Mouse (Mus musculus): ENCODE measurements around the gene Ipo13. TPM values are rescaled to one million over a fixed set of nuclear protein-coding genes. Genes with fewer than 3 reads are reported as not detected.

The Ipo13 gene
- polyA plus RNA-seq, 1 experiment from 2014 or later: 17.4 TPM

DNA sequence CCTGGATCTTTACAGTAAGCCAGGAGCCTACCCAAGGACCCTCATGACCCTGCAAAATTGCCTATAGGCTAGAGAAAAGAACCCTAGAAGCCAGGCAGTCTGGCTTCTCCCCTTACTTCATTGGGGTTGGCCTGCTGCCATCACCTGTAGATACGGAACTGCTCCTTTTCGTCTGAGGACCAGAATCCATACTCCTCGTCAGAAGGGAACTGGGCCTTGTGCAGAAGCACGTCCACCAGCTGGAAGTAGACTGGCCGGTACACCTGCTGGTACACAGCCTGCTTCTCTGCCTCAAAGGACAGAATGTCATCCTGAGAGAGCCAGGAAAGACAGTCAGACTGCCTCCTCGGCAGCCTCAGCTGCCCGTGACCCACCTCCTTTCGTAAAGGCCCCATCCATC is 10.0 kb downstream of the Ipo13 start:
- no peak for ATAC-seq (ENCODE audit: low read depth)
- no peak overlapping the region for H3K9ac ChIP-seq (ENCODE audit: low read depth, low read length)
- H3K27ac ChIP-seq (ENCODE audit: low read length): no peak overlapping the region
- H3K4me2 ChIP-seq (ENCODE audit: low read depth, low read length): no peak overlapping the region
- H3K27me3 ChIP-seq (ENCODE audit: control insufficient read depth, insufficient read depth, low read depth, low read length): no peaks in the 10 kb centered on the region
- peaks cover 33% of the 10 kb centered on the region for H3K36me3 ChIP-seq (ENCODE audit: control insufficient read depth, insufficient read depth)
- WGBS (ENCODE audit: insufficient replicate concordance): 87% methylated on average over 8 of the region's 8 CpGs
- H3K4me1 ChIP-seq (ENCODE audit: control insufficient read depth, low read depth, low read length): no peaks in the 10 kb centered on the region
- no peak overlapping the region for H3K4me3 ChIP-seq (ENCODE audit: low read depth, low read length)
- no peaks in the 10 kb centered on the region for H3K9me3 ChIP-seq (replicated peaks; ENCODE audit: control insufficient read depth, low read length)

DNA sequence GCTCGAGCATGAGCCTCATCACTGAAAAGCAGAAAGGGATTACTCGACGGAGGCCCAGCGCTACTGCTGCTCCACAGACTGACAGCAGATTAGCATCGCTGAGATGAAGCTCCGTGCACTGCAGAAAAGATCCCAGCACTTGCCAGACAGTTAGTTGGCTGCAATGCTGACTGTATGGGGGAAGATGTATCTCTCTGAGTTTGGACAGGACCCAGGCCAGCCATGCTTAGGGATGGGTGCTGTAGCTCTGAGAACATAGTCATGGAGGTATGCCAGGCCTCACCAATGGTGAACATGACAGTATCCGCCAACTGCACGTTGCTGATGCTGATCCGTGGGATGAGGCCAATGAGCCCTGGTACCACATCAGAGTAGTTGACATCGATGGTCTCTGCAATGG is 10.7 kb downstream of the Ipo13 start:
- Histone ChIP-seq H3K27me3 (ENCODE audit: control insufficient read depth, insufficient read depth, low read depth, low read length) (no peaks in the 10 kb centered on the region), H3K4me2 (ENCODE audit: low read depth, low read length) (no peak overlapping the region), H3K9me3 (replicated peaks; ENCODE audit: control insufficient read depth, low read length) (no peaks in the 10 kb centered on the region), H3K4me3 (ENCODE audit: low read depth, low read length) (no peak overlapping the region), H3K27ac (ENCODE audit: low read length) (no peak overlapping the region), H3K9ac (ENCODE audit: low read depth, low read length) (no peak overlapping the region), H3K4me1 (ENCODE audit: control insufficient read depth, low read depth, low read length) (no peaks in the 10 kb centered on the region), H3K36me3 (ENCODE audit: control insufficient read depth, insufficient read depth) (peaks cover 38% of the 10 kb centered on the region)
- no peak for ATAC-seq (ENCODE audit: low read depth)
- 86% methylated on average over 10 of the region's 10 CpGs for WGBS (ENCODE audit: insufficient replicate concordance)

DNA sequence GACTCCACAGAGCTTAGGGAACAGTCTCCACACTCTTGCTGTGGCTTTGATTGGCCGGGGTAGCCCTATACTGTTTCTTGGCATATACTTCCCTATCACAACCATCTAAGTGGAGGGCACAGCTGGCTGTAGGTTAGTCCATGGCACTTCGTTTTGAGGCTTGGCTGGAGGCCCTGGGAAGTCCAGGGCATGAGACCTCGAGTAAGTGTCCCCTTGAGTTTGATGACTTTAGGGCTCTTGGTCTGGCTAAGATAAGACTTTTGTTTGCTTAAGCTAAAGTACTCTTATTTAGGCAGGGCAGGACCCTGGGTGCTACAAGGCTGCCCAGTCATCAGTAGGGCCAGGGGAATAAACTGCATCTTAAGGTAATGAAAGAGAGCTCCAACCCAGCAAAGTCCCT is 16.7 kb downstream of the Ipo13 start:
- Histone ChIP-seq H3K36me3 (ENCODE audit: control insufficient read depth, insufficient read depth) (peaks cover 28% of the 10 kb centered on the region), H3K9ac (ENCODE audit: low read depth, low read length) (no peak overlapping the region), H3K27me3 (ENCODE audit: control insufficient read depth, insufficient read depth, low read depth, low read length) (no peaks in the 10 kb centered on the region), H3K4me3 (ENCODE audit: low read depth, low read length) (no peak overlapping the region), H3K4me1 (ENCODE audit: control insufficient read depth, low read depth, low read length) (no peaks in the 10 kb centered on the region), H3K9me3 (replicated peaks; ENCODE audit: control insufficient read depth, low read length) (no peaks in the 10 kb centered on the region), H3K4me2 (ENCODE audit: low read depth, low read length) (no peak overlapping the region), H3K27ac (ENCODE audit: low read length) (no peak overlapping the region)
- WGBS (ENCODE audit: insufficient replicate concordance): 66% methylated on average over 3 of the region's 3 CpGs
- ATAC-seq (ENCODE audit: low read depth): no peak

DNA sequence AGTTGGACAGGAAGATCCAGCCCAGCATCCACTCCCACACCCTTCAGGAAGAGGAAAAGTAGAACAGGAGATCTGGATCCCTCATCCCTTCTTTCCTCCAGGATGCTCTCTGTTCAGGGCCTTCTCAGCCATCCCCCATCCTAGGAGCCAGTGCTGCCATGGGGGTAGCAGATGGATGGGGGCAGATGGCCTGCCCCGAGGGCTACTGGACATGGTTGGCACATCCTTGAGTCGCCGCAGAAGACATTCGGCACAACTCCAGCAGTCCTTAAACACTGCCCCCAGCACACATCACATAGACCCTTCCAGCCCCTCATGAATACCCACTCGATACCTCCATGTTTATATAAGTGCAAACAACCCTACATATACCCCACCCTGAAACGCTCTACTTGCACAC is 18.8 kb downstream of the Ipo13 start:
- Histone ChIP-seq H3K27me3 (ENCODE audit: control insufficient read depth, insufficient read depth, low read depth, low read length) (no peaks in the 10 kb centered on the region), H3K9me3 (replicated peaks; ENCODE audit: control insufficient read depth, low read length) (no peaks in the 10 kb centered on the region), H3K4me3 (ENCODE audit: low read depth, low read length) (no peak overlapping the region), H3K4me1 (ENCODE audit: control insufficient read depth, low read depth, low read length) (peaks cover 7% of the 10 kb centered on the region), H3K4me2 (ENCODE audit: low read depth, low read length) (no peak overlapping the region), H3K36me3 (ENCODE audit: control insufficient read depth, insufficient read depth) (peaks cover 13% of the 10 kb centered on the region), H3K9ac (ENCODE audit: low read depth, low read length) (no peak overlapping the region), H3K27ac (ENCODE audit: low read length) (no peak overlapping the region)
- no peak for ATAC-seq (ENCODE audit: low read depth)
- 82% methylated on average over 6 of the region's 6 CpGs for WGBS (ENCODE audit: insufficient replicate concordance)

DNA sequence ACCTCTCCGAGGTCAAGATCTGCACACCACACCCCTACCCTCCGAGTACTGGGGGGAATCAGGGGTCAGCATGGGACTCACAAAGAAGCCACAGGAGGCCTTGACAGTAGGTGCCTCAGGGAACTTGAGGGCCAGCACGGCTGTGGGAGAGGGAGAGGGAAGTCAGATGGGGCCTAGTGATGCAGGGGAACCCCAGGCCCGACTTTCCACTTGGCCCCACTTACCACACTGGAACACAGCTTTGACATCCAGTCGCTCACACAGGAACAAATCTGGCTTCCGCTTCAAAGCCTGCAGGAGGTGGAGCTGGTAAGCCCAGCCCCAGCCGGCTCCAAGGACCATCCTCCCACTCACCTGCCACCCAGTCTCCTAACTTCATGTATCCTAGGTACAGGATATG is 19.5 kb downstream of the Ipo13 start:
- WGBS (ENCODE audit: insufficient replicate concordance): 72% methylated on average over 7 of the region's 7 CpGs
- no peak for ATAC-seq (ENCODE audit: low read depth)
- Histone ChIP-seq H3K4me2 (ENCODE audit: low read depth, low read length) (no peak overlapping the region), H3K4me3 (ENCODE audit: low read depth, low read length) (no peak overlapping the region), H3K9ac (ENCODE audit: low read depth, low read length) (no peak overlapping the region), H3K27me3 (ENCODE audit: control insufficient read depth, insufficient read depth, low read depth, low read length) (no peaks in the 10 kb centered on the region), H3K27ac (ENCODE audit: low read length) (no peak overlapping the region), H3K9me3 (replicated peaks; ENCODE audit: control insufficient read depth, low read length) (no peaks in the 10 kb centered on the region), H3K4me1 (ENCODE audit: control insufficient read depth, low read depth, low read length) (peaks cover 10% of the 10 kb centered on the region), H3K36me3 (ENCODE audit: control insufficient read depth, insufficient read depth) (peaks cover 10% of the 10 kb centered on the region)

DNA sequence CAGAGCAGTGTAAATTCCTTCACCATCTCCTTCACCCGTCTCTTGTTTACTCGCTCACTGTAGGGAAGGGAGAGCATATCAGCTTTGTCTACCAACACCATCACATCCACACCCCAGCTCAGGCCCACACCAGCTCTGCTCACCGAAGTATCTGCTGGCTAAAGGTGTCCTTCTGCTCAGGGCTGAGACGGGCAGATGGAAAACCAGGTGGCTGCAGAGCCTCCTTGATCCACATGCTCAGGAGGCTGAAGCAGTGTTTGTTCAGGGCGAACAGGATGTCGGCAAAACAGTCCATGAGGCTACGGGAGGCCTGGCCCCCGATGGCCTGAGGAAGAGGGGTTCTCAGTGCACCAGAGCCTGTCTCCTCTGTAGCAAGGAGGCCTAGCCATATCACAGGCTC is 20.2 kb downstream of the Ipo13 start:
- ATAC-seq (ENCODE audit: low read depth): no peak
- 81% methylated on average over 8 of the region's 8 CpGs for WGBS (ENCODE audit: insufficient replicate concordance)

DNA sequence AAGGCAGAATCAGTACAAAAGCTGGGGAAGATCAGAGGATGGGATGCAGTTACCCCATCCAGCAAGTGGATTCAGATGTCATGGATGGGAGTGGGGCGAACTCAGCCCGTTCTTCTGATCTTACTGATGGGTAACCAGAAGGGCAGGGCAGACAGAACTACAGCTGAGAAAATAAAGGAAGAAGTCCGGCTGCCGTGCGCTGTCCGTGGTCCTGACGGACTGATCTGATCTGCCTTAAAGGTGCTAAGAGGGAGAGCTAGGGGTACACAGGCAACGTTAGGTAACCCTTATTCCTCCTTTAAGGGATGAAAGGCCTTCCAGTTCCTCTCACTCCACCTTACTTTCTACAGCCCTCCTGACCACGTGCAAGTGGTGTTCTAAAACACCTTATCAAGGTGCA is 21.4 kb downstream of the Ipo13 start:
- Histone ChIP-seq H3K36me3 (ENCODE audit: control insufficient read depth, insufficient read depth) (no peaks in the 10 kb centered on the region; the same call in 1 of the 2 replicates), H3K4me1 (ENCODE audit: control insufficient read depth, low read depth, low read length) (peaks cover 10% of the 10 kb centered on the region), H3K9ac (ENCODE audit: low read depth, low read length) (no peak overlapping the region), H3K4me2 (ENCODE audit: low read depth, low read length) (no peak overlapping the region), H3K4me3 (ENCODE audit: low read depth, low read length) (no peak overlapping the region), H3K27me3 (ENCODE audit: control insufficient read depth, insufficient read depth, low read depth, low read length) (no peaks in the 10 kb centered on the region), H3K27ac (ENCODE audit: low read length) (no peak overlapping the region), H3K9me3 (replicated peaks; ENCODE audit: control insufficient read depth, low read length) (no peaks in the 10 kb centered on the region)
- 18% methylated on average over 9 of the region's 9 CpGs for WGBS (ENCODE audit: insufficient replicate concordance)
- no peak for ATAC-seq (ENCODE audit: low read depth)

More for the DNA sequence above, 20.2 kb downstream of the Ipo13 start:
- H3K4me3 ChIP-seq (ENCODE audit: low read depth, low read length): no peak overlapping the region
- H3K27ac ChIP-seq (ENCODE audit: low read length): no peak overlapping the region
- H3K4me2 ChIP-seq (ENCODE audit: low read depth, low read length): no peak overlapping the region
- H3K9me3 ChIP-seq (replicated peaks; ENCODE audit: control insufficient read depth, low read length): no peaks in the 10 kb centered on the region
- H3K27me3 ChIP-seq (ENCODE audit: control insufficient read depth, insufficient read depth, low read depth, low read length): no peaks in the 10 kb centered on the region
- H3K9ac ChIP-seq (ENCODE audit: low read depth, low read length): no peak overlapping the region
- H3K4me1 ChIP-seq (ENCODE audit: control insufficient read depth, low read depth, low read length): peaks cover 10% of the 10 kb centered on the region
- peaks cover 4% of the 10 kb centered on the region for H3K36me3 ChIP-seq (ENCODE audit: control insufficient read depth, insufficient read depth)

DNA sequence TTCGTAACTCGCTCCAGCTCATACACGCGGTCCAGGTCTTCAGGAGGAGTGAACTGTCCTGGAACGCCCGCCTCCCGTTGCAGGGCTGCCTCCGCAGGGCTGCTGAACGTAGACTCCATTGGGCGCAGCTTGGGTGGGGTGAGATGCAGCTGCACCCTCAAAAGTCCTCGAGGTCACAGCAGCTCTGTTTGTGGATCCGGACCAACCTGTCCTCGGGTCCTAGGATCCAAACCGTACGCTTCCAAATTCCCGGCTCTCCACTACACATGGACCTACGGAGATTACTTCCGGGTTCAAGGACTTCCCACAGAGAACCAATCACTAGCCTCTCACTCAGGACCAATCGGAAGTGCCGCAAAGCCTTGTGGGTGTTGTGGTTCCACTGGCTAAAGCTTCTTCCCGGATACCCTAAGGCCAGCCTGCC is 23.0 kb downstream of the Ipo13 start, which contains the start of gene Dph2:
Gene Dph2 (minus strand): TSS at position 295 of the 424 bp plus-strand sequence.
- Histone ChIP-seq H3K4me2 (ENCODE audit: low read depth, low read length) (peak within 1 kb of the TSS; percentile 83), H3K4me1 (ENCODE audit: control insufficient read depth, low read depth, low read length) (peaks cover 14% of the 10 kb centered on the region), H3K36me3 (ENCODE audit: control insufficient read depth, insufficient read depth) (no peaks in the 10 kb centered on the region; the same call in 1 of the 2 replicates), H3K27me3 (ENCODE audit: control insufficient read depth, insufficient read depth, low read depth, low read length) (no peaks in the 10 kb centered on the region), H3K4me3 (ENCODE audit: low read depth, low read length) (peak within 1 kb of the TSS; percentile 83), H3K27ac (ENCODE audit: low read length) (no peak within 1 kb of the TSS; the same call in 1 of the 2 replicates), H3K9me3 (replicated peaks; ENCODE audit: control insufficient read depth, low read length) (no peaks in the 10 kb centered on the region), H3K9ac (ENCODE audit: low read depth, low read length) (peak within 1 kb of the TSS; percentile 61)
- WGBS (ENCODE audit: insufficient replicate concordance): under 1% methylated on average over 21 of the region's 21 CpGs
- ATAC-seq (ENCODE audit: low read depth): peak; percentile 78

DNA sequence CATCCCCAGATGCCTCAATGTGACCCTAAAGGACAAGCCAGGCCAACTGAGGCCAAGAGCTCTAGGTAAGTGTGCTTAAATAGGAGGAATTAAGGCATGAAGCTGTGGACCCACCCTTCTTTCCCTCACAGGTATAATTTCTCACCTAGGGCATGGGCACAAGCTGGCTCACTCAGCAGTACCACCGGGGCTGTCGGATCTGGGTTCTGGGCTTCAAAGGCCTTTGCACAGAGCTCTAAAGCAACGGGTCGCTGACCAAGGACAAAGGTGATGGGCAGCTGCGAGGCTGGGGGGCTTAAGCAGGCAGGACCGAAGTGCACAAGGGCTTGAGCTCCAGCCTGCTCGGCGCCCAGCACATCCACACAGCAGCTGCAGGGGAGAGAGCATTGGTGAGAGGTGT is 24.0 kb downstream of the Ipo13 start:
- 79% methylated on average over 8 of the region's 8 CpGs for WGBS (ENCODE audit: insufficient replicate concordance)
- peaks cover 22% of the 10 kb centered on the region for H3K4me1 ChIP-seq (ENCODE audit: control insufficient read depth, low read depth, low read length)
- no peak overlapping the region for H3K27ac ChIP-seq (ENCODE audit: low read length)
- peak overlapping the region; percentile 83 for H3K4me3 ChIP-seq (ENCODE audit: low read depth, low read length)
- H3K36me3 ChIP-seq (ENCODE audit: control insufficient read depth, insufficient read depth): peaks cover under 1% of the 10 kb centered on the region
- peak overlapping the region; percentile 83 for H3K4me2 ChIP-seq (ENCODE audit: low read depth, low read length)
- no peaks in the 10 kb centered on the region for H3K27me3 ChIP-seq (ENCODE audit: control insufficient read depth, insufficient read depth, low read depth, low read length)
- ATAC-seq (ENCODE audit: low read depth): no peak
- no peaks in the 10 kb centered on the region for H3K9me3 ChIP-seq (replicated peaks; ENCODE audit: control insufficient read depth, low read length)
- H3K9ac ChIP-seq (ENCODE audit: low read depth, low read length): no peak overlapping the region

Data from liver, embryonic 16.5 days (tissue).